Mouse (Mus musculus): Measurements from ENCODE around the gene Eif2s3x. TPM values are rescaled to one million over a fixed set of nuclear protein-coding genes. Genes with fewer than 3 reads are reported as not detected.
A peak's percentile ranks its signal among the peaks of the same experiment; 100 is the strongest.
"Not testable (repeated sequence)": the region's sequence is repeated elsewhere in the genome, so short reads cannot be mapped to it uniquely, and the experiment has no call there.

Gene Eif2s3x
- 100 to 1,000 TPM in 1 of 2 experiments, 10 to 100 TPM in 1; 94.0 to 149 TPM for total RNA-seq (2021)

- intact Hi-C loops (cut with DNase I), result loop anchor here (5.0 kb wide), 1 partner anchor 155 kb away; the partner anchor contains the start of genes Apoo and Fam90a1b
- DNase-seq (ENCODE audit: low spot score in 2 of 2), result peak; percentile 82 to 93
These were observed at the start of gene Eif2s3x for GRCm38 (mm10) chrX:94212597-94213321. Gene Eif2s3x, minus strand, starts transcription at chrX:94212862.

GRCm38 (mm10) chrX:94235601-94236000, 22.9 kb upstream of the Eif2s3x start:
- intact Hi-C loops (cut with DNase I), result no loop called here
- peak in 1 of 2 experiments; percentile 6 for DNase-seq (ENCODE audit: low spot score in 2 of 2)

DNA sequence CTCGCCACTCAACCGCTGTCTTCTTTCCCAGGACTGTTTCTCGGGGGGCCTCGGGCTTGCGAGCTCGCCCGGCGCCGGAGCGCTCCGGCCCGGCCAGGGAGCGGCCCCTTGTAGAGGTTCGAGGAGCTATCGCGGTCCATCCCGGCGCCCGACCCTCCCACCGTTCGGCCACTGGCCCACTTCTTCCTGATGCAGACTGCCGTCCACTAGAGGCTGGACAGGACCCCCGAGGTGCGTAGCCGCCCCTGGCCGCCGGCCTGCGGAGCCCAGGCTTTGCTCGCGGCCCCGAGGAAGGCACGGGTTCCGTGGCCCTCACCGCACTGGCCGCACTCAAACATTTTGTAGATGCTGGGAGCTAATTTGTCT, 22.5 kb upstream of the Eif2s3x start:
- intact Hi-C loops (cut with DNase I), result no loop called here
- DNase-seq (ENCODE audit: low spot score in 2 of 2), result peak; percentile 3

DNA sequence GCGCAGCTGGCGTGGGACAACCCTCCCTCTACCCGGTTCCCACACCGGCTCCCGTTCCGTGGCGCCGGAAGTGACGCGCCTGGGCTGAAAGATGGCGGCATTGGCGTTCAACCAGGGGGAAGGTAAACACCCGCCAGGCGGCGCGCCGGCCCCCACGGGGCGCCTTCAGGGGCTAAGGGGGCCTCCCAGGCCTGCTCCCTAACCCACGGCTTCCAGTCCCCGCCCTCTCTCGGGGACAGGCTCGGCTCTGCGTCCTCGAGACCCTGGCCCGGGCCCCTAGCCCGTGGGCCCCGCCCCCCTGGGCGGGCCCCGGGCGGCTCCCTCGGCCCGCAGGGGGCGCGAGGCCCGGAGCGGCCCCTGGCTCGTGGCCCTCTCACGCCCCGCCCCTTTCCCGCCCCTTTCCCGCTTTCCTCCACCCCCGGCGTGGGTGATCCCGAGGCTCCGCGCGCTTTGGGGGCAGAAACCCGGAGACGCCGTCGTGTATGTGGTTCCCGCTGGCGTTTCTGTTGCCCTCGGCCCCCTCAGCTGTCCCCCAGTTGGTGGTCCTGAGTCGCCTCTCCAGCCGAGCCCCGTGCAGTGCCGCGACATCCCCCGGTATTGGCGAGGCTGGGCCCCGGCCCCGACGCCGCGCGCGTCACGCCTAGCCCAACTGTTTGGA, 22.0 kb upstream of the Eif2s3x start, which contains the start of gene Klhl15:
TSS of gene Klhl15 (plus strand) at position 68 of the 658 bp plus-strand sequence.
- intact Hi-C loops (cut with DNase I), result loop anchor here (1.0 to 5.0 kb wide), 2 partner anchors 132 to 1087 kb away; partner anchors contain the start of gene Fam90a1b
- DNase-seq (ENCODE audit: low spot score in 2 of 2), result peak; percentile 75 to 79

GRCm38 (mm10) chrX:94233936-94234531, 21.4 kb upstream of the Eif2s3x start:
- peak in 1 of 2 experiments; percentile 1 for DNase-seq (ENCODE audit: low spot score in 2 of 2)
- intact Hi-C loops (cut with DNase I), result loop anchor here (1.0 to 5.0 kb wide), 2 partner anchors 132 to 1087 kb away; partner anchors contain the start of gene Fam90a1b

DNA sequence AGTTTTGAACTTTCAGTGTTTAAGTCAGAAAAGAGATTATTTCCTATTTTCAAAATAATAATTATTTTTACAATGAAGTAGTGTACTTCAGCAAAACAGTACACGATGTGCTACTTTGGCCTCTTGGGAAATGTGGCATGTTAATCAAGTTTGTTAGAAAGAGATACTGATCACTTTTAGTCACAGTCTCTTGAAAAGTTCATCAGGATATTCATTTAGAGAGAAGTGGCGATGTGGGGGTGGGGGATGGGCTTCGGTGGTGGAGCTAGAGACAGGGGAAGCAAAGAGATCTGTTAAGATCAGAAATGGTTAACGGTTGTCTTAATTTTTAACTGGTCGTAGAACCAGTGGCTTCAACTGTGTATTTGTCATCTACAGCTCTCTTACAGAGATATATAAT, 20.8 kb upstream of the Eif2s3x start:
- intact Hi-C loops (cut with DNase I), result loop anchor here (5.0 kb wide), 1 partner anchor 1086 kb away; no protein-coding TSS in a partner anchor

GRCm38 (mm10) chrX:94213384-94213783, 722 bp upstream of the Eif2s3x start:
- intact Hi-C loops (cut with DNase I), result loop anchor here (5.0 kb wide), 1 partner anchor 154 kb away; the partner anchor contains the start of genes Apoo and Fam90a1b
- DNase-seq (ENCODE audit: low spot score in 2 of 2), result peak; percentile 16 to 21

More for the DNA sequence above, 20.8 kb upstream of the Eif2s3x start:
- DNase-seq (ENCODE audit: low spot score in 2 of 2), result no peak

DNA sequence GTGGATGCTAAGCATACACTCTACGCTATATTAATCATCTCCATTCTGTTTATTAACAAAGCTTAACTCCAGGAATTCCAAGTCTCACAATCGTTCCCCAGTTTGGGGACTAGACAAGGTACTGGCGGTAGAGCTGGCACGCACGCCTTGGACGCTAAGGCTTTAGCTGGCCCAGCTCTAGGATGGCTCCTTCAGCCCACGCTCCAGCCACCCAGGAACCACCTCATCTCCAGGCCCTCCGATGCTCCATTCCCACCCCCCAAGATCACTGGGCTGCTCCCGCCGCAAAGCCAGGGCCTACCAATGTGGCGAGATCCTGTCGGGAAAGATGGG, 432 bp downstream of the Eif2s3x start:
- intact Hi-C loops (cut with DNase I), result loop anchor here (5.0 kb wide), 1 partner anchor 155 kb away; the partner anchor contains the start of genes Apoo and Fam90a1b
- DNase-seq (ENCODE audit: low spot score in 2 of 2), result no peak

- intact Hi-C loops (cut with DNase I), result no loop called here
- peak in 1 of 2 experiments; percentile 22 for DNase-seq (ENCODE audit: low spot score in 2 of 2)
These were observed 14.9 kb downstream of the Eif2s3x start for GRCm38 (mm10) chrX:94197789-94198188.

DNA sequence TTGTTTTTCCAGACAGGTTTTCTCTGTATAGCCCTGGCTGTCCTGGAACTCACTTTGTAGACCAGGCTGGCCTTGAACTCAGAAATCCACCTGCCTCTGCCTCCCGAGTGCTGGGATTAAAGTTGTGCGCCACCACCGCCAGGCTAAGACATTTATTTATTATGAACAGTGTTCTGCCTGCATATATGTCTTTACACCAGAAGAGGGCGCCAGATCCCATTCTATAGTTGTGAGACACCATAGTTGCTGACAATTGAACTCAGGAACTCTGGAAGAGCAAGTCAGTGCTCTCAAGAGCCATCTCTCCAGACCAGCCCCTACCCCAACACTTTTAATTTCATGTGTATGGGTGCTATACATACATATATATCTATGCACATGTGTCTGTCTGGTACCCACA, 18.8 kb downstream of the Eif2s3x start:
- intact Hi-C loops (cut with DNase I), result not testable (repeated sequence)
- DNase-seq (ENCODE audit: low spot score in 2 of 2), result peak in 1 of 2 experiments; percentile 10

DNA sequence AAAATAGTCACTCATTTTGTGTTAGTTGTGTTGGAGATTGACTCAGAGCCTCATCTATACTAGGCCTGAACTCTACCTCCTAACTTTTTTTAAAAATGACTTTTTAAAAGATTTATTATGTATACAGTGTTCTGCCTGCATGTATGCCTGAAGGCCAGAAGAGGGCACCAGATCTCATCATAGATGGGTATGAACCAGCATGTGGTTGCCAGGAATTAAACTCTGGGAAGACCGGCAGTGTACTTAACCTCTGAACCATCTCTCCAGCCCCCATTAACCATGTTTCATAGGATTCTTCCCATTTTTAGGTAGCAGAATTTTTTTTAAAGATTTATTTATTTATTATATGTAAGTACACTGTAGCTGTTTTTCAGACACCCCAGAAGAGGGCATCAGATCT, 27.5 kb downstream of the Eif2s3x start:
- no peak for DNase-seq (ENCODE audit: low spot score in 2 of 2)
- intact Hi-C loops (cut with DNase I), result no loop called here

- intact Hi-C loops (cut with DNase I), result no loop called here
- no peak for DNase-seq (ENCODE audit: low spot score in 2 of 2)
These were observed 28.8 kb downstream of the Eif2s3x start for GRCm38 (mm10) chrX:94183814-94184213.

DNA sequence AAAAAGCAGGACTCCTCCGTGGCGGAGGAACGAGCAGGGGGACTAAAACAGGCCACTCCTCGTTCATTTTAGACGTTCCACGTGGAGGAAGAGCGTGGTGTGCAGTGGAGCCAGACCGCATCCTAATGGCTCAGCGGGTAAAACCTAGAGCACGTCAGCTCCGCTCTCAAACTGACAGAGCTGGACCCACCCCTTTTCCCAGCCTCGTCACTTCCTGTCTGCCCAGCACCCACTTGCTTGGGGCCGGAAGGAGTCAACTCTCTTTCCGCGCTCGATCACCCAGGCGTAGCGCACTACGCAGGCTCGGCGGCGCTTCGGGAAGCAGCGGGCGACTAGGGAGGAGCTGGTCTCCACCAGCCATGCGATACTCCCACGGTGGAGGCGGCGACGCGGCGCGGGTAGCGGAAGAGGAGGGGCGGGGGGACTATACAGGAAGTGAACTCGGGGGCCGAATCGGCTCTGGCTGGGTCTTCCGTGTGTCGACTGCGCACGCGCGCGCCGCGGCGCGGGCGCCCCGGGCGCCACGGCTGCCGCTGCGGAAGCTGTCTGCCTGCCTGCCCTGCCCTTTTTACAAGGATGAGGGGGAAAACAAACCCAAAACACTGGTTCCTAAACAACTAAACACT, 34.8 kb downstream of the Eif2s3x start:
- intact Hi-C loops (cut with DNase I), result loop anchor here (1.0 kb wide), 1 partner anchor 56 kb away; no protein-coding TSS in a partner anchor
- peak; percentile 94 to 97 for DNase-seq (ENCODE audit: low spot score in 2 of 2)

GRCm38 (mm10) chrX:94169348-94169747, 43.3 kb downstream of the Eif2s3x start:
- intact Hi-C loops (cut with DNase I), result no loop called here

GRCm38 (mm10) chrX:94152251-94152830, 60.3 kb downstream of the Eif2s3x start:
- DNase-seq (ENCODE audit: low spot score in 2 of 2), result no peak
- intact Hi-C loops (cut with DNase I), result no loop called here

More at GRCm38 (mm10) chrX:94169348-94169747, 43.3 kb downstream of the Eif2s3x start:
- no peak for DNase-seq (ENCODE audit: low spot score in 2 of 2)

DNA sequence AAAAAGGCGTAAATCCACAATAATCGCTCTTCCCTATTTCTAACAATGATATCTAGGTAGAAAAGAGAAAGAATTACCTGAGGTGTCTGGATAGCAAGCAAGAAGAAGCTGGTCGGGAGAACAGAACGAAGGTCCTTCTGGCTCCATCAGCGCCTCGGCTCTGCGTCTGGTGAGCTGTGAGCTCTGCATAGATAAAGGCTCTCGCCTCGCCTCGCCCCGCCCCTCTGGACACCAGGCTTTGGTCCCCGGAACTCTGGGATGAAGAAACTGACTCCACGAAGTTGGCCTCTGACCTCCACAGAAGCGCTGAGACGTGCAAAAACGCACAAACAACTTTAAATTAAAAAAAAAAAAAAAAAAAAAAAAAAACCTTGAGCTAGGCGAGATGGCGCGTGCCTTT, 62.2 kb downstream of the Eif2s3x start:
- DNase-seq (ENCODE audit: low spot score in 2 of 2), result no peak
- intact Hi-C loops (cut with DNase I), result no loop called here

GRCm38 (mm10) chrX:94142004-94142771, 70.5 kb downstream of the Eif2s3x start:
- intact Hi-C loops (cut with DNase I), result no loop called here
- no peak for DNase-seq (ENCODE audit: low spot score in 2 of 2)

GRCm38 (mm10) chrX:94140080-94140479, 72.6 kb downstream of the Eif2s3x start:
- no peak for DNase-seq (ENCODE audit: low spot score in 2 of 2)
- intact Hi-C loops (cut with DNase I), result no loop called here

All from left cerebral cortex, postnatal 25 days (tissue).